Mouse (Mus musculus) adrenal gland, postnatal 25 days (tissue): ENCODE data around the gene Sec22c. TPM values are rescaled to one million over a fixed set of nuclear protein-coding genes. Genes with fewer than 3 reads are reported as not detected.
A peak's percentile ranks its signal among the peaks of the same experiment; 100 is the strongest.

ENCODE experiments used
- DNase-seq: peaks from one replicate; pipeline ENCODE4 v3.0.0; 2021; ENCODE audit warnings: mixed read lengths
- total RNA-seq: library from RNA; stranded (reverse); gene quantifications from 2 replicates; pipeline ENCODE4 v1.2.3, GENCODE M21; 2021

Gene Sec22c
- total RNA-seq, 1 experiment from 2014 or later = 5.3 TPM

GRCm38 (mm10) chr9:121694736-121695135, 10.6 kb downstream of the Sec22c start:
- no peak for DNase-seq

GRCm38 (mm10) chr9:121690734-121691133, 14.6 kb downstream of the Sec22c start:
- DNase-seq = no peak

GRCm38 (mm10) chr9:121690200-121690651, 15.1 kb downstream of the Sec22c start:
- no peak for DNase-seq

- DNase-seq = no peak
Measured at GRCm38 (mm10) chr9:121684702-121685101, 20.6 kb downstream of the Sec22c start.

- no peak for DNase-seq
Measured at GRCm38 (mm10) chr9:121682037-121682680, 23.1 kb downstream of the Sec22c start.

- DNase-seq = no peak
Measured at GRCm38 (mm10) chr9:121681191-121681590, 24.1 kb downstream of the Sec22c start.

- DNase-seq = peak; percentile 34
Measured at GRCm38 (mm10) chr9:121679549-121679948, 25.7 kb downstream of the Sec22c start.

GRCm38 (mm10) chr9:121677476-121677875, 27.8 kb downstream of the Sec22c start:
- no peak for DNase-seq

GRCm38 (mm10) chr9:121677069-121677468, 28.2 kb downstream of the Sec22c start:
- DNase-seq = no peak

GRCm38 (mm10) chr9:121675556-121675955, 29.7 kb downstream of the Sec22c start:
- DNase-seq = no peak

GRCm38 (mm10) chr9:121675011-121675410, 30.3 kb downstream of the Sec22c start:
- DNase-seq = no peak

GRCm38 (mm10) chr9:121673716-121674115, 31.6 kb downstream of the Sec22c start:
- DNase-seq = no peak

GRCm38 (mm10) chr9:121672311-121672710, 33.0 kb downstream of the Sec22c start:
- DNase-seq = no peak

- no peak for DNase-seq
Measured at GRCm38 (mm10) chr9:121671300-121671699, 34.0 kb downstream of the Sec22c start.

- peak; percentile 67 for DNase-seq
Measured at GRCm38 (mm10) chr9:121669348-121669791, 35.9 kb downstream of the Sec22c start.

- DNase-seq = no peak
Measured at GRCm38 (mm10) chr9:121667822-121668221, 37.5 kb downstream of the Sec22c start.

- DNase-seq = no peak
Measured at GRCm38 (mm10) chr9:121666957-121667630, 38.2 kb downstream of the Sec22c start.

- no peak for DNase-seq
Measured at GRCm38 (mm10) chr9:121664104-121664503, 41.2 kb downstream of the Sec22c start.

GRCm38 (mm10) chr9:121663467-121663866, 41.8 kb downstream of the Sec22c start:
- no peak for DNase-seq

- no peak for DNase-seq
Measured at GRCm38 (mm10) chr9:121659791-121660190, 45.5 kb downstream of the Sec22c start.

- no peak for DNase-seq
Measured at GRCm38 (mm10) chr9:121658248-121658647, 47.0 kb downstream of the Sec22c start.

GRCm38 (mm10) chr9:121657143-121657542, 48.1 kb downstream of the Sec22c start:
- no peak for DNase-seq

- DNase-seq = no peak
Measured at GRCm38 (mm10) chr9:121656322-121656721, 49.0 kb downstream of the Sec22c start.

GRCm38 (mm10) chr9:121653668-121654067, 51.6 kb downstream of the Sec22c start:
- DNase-seq = no peak
